ENCODE assay signal across 22 mouse cellular contexts in the genomic region with DNA sequence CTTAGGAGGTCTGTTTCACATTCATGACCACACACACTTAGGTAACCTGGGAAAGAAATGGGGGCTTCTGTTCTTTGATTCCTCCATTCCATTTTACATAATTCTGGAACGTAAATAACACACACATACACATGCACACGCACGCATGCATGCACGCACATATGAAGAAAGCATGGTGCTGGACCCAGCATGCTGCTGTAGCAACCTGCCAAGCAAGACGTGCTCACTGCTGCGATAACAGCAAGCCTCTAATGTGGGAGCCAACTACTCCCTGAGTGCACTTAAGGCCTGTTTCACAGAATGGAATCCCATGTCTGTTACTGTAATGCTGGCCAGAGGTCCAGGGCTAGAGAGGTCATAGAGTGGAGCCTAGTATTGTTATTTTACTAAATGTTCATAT. TPM values are rescaled to one million over a fixed set of nuclear protein-coding genes. Genes with fewer than 3 reads are reported as not detected.
DNase-seq lines count a peak whose midpoint lies in the region; ATAC-seq and TF ChIP-seq lines count a peak whose summit lies in the region.
"Had no signal": no experiment of that assay in that cellular context is flagged by ENCODE, and none has a peak within 500 bp of the region (broad histone marks: within the 10 kb centered on the region; RNA-seq: fewer than 3 reads in every experiment).

No protein-coding gene starts in this region.

- ATAC-seq in heart, embryonic 12.5 days (ENCODE audit: insufficient number of reproducible peaks, low FRiP score) = peak; percentile 67
- peak; percentile 75 for ATAC-seq in liver, embryonic 11.5 days (replicated peaks; ENCODE audit: low FRiP score)
- peak; percentile 51 for ATAC-seq in megakaryocyte-erythroid progenitor cell, adult 5-6 weeks (replicated peaks; ENCODE audit: low FRiP score, low TSS enrichment, poor library complexity, severe bottlenecking)
- ATAC-seq: midbrain, embryonic 15.5 days; Patski had no signal

- no peak overlapping the region for H3K4me3 ChIP-seq in heart, embryonic 12.5 days
- H3K4me3 ChIP-seq in bone marrow, adult 2 months (replicated peaks; ENCODE audit: control insufficient read depth, low read depth, low read length) = no peak overlapping the region
- no peak overlapping the region for H3K4me3 ChIP-seq in liver, embryonic 11.5 days (ENCODE audit: low read depth, low read length)
- H3K4me3 ChIP-seq: embryonic facial prominence, embryonic 13.5 days; gastrocnemius, adult 2 months; hindbrain, embryonic 10.5 days; midbrain, embryonic 15.5 days had no signal

- H3K27ac ChIP-seq in heart, embryonic 12.5 days (ENCODE audit: poor library complexity, severe bottlenecking) = peak overlapping the region; percentile 35; the same call in 1 of the 2 replicates
- H3K27ac ChIP-seq in bone marrow, adult 2 months (ENCODE audit: control insufficient read depth, insufficient read depth, low read depth, low read length, poor library complexity) = peak overlapping the region; percentile 82
- H3K27ac ChIP-seq in liver, embryonic 11.5 days (ENCODE audit: low read depth, low read length) = peak overlapping the region; percentile 83
- H3K27ac ChIP-seq: embryonic facial prominence, embryonic 13.5 days; gastrocnemius, adult 2 months; hindbrain, embryonic 10.5 days; midbrain, embryonic 15.5 days had no signal

- peaks cover 7% of the 10 kb centered on the region; the same call in 1 of the 2 replicates for H3K4me1 ChIP-seq in heart, embryonic 12.5 days (replicated peaks)
- peaks cover 15% of the 10 kb centered on the region for H3K4me1 ChIP-seq in bone marrow, adult 2 months (ENCODE audit: control insufficient read depth, insufficient read depth, low read length)
- peaks cover 15% of the 10 kb centered on the region for H3K4me1 ChIP-seq in liver, embryonic 11.5 days (replicated peaks; ENCODE audit: control insufficient read depth, insufficient read depth, low read length)

- H3K9me3 ChIP-seq in heart, embryonic 12.5 days (replicated peaks) = no peaks in the 10 kb centered on the region
- no peaks in the 10 kb centered on the region for H3K9me3 ChIP-seq in liver, embryonic 11.5 days (ENCODE audit: control insufficient read depth, low read length)
- H3K9me3 ChIP-seq: embryonic facial prominence, embryonic 13.5 days; hindbrain, embryonic 10.5 days; midbrain, embryonic 15.5 days had no signal

- no peak overlapping the region for H3K9ac ChIP-seq in heart, embryonic 12.5 days
- H3K9ac ChIP-seq in liver, embryonic 11.5 days (ENCODE audit: low read depth, low read length) = peak overlapping the region; percentile 46; the same call in 1 of the 2 replicates
- H3K9ac ChIP-seq: embryonic facial prominence, embryonic 13.5 days; midbrain, embryonic 15.5 days had no signal

- no peak overlapping the region for H3K4me2 ChIP-seq in heart, embryonic 12.5 days
- peak overlapping the region; percentile 55 for H3K4me2 ChIP-seq in liver, embryonic 11.5 days
- H3K4me2 ChIP-seq: embryonic facial prominence, embryonic 13.5 days; midbrain, embryonic 15.5 days had no signal

- peaks cover 40% of the 10 kb centered on the region for H3K27me3 ChIP-seq in heart, embryonic 12.5 days (replicated peaks)
- H3K27me3 ChIP-seq in liver, embryonic 11.5 days (replicated peaks; ENCODE audit: control insufficient read depth, insufficient read depth, low read length) = no peaks in the 10 kb centered on the region; the same call in 1 of the 2 replicates

- DNase-seq in heart, postnatal 4 days = no peak
- DNase-seq in liver, embryonic 11.5 days (ENCODE audit: low spot score) = no peak
- DNase-seq in right cerebral cortex, adult 2 months (ENCODE audit: low spot score in 2 of 2) = no peak
- no peak for DNase-seq in gastrocnemius, adult 8-10 months (ENCODE audit: low spot score in 2 of 2)
- no peak for DNase-seq in layer of hippocampus, postnatal 25 days (ENCODE audit: extremely low spot score in 1 of 2, low spot score in 1 of 2)
- DNase-seq: cerebellum, adult 11 months; gastrocnemius, adult 2 months; kidney, postnatal 14 days; right cerebral cortex, postnatal 25 days; thymus, postnatal 4 days had no signal

- H3K36me3 ChIP-seq in heart, embryonic 12.5 days = no peaks in the 10 kb centered on the region
- no peaks in the 10 kb centered on the region for H3K36me3 ChIP-seq in liver, embryonic 11.5 days (ENCODE audit: control insufficient read depth, insufficient read depth, low read length)
- H3K36me3 ChIP-seq: embryonic facial prominence, embryonic 13.5 days; hindbrain, embryonic 10.5 days; midbrain, embryonic 15.5 days had no signal

- TF ChIP-seq POLR2A in bone marrow, adult 2 months (IDR thresholded peaks at IDR 0.05; ENCODE audit: borderline replicate concordance, control insufficient read depth, low read depth, low read length) = no peak

- no peak for TF ChIP-seq CTCF in bone marrow, adult 2 months (IDR thresholded peaks at IDR 0.05; ENCODE audit: control insufficient read depth, insufficient read depth, low read length)

- 71% methylated on average over 6 of the region's 6 CpGs for WGBS in heart, embryonic 12.5 days
- 60% methylated on average over 6 of the region's 6 CpGs for WGBS in bone marrow, adult 2 months
- WGBS in liver, embryonic 11.5 days = 73% methylated on average over 6 of the region's 6 CpGs

RNA-seq across cellular contexts. Expression of gene Ifnar2, which starts 19.4 kb away (rescaled TPM):
- polyA plus RNA-seq in heart, embryonic 12.5 days (2016; fragmentation: Nextera tagmentation; extraction: Ambion mirVana) = 51.3 and 52.2 TPM in 2 replicates
- total RNA-seq in heart, postnatal 4 days (2021) = 10 to 100 TPM; 29.9 to 33.8 TPM
- 32.5 and 41.1 TPM in 2 replicates for polyA plus RNA-seq in bone marrow, adult 2 months (2011; ENCODE audit: insufficient read depth, insufficient read length, low replicate concordance, missing spikeins)
- polyA plus RNA-seq in liver, embryonic 11.5 days (2014; fragmentation: Nextera tagmentation; extraction: Ambion mirVana) = 66.7 and 70.9 TPM in 2 replicates
- total RNA-seq in megakaryocyte-erythroid progenitor cell, adult 5-6 weeks (2014; fragmentation: Nextera tagmentation) = 51.9 and 52.4 TPM in 2 replicates
- total RNA-seq in megakaryocyte-erythroid progenitor cell, adult 5-6 weeks (2017) = 47.2 and 50.8 TPM in 2 replicates
- 1 to 10 TPM; 2.6 to 5.1 (median 4.2) TPM for total RNA-seq in gastrocnemius, adult 8-10 months (2022)
- 10 to 100 TPM; 23.8 TPM for total RNA-seq in layer of hippocampus, postnatal 25 days (2021)

RNA-seq across cellular contexts. Expression of gene Gm21970, which starts 38.3 kb away (rescaled TPM):
- polyA plus RNA-seq in heart, embryonic 12.5 days (2016; fragmentation: Nextera tagmentation; extraction: Ambion mirVana) = not detected in 2 replicates
- total RNA-seq in heart, postnatal 4 days (2021) = not detected
- polyA plus RNA-seq in bone marrow, adult 2 months (2011; ENCODE audit: insufficient read depth, insufficient read length, low replicate concordance, missing spikeins) = not detected in 2 replicates
- polyA plus RNA-seq in liver, embryonic 11.5 days (2014; fragmentation: Nextera tagmentation; extraction: Ambion mirVana) = not detected in 2 replicates
- total RNA-seq in megakaryocyte-erythroid progenitor cell, adult 5-6 weeks (2014; fragmentation: Nextera tagmentation) = 7.6 TPM in 1 of 2 replicates, not detected in the other
- not detected in 2 replicates for total RNA-seq in megakaryocyte-erythroid progenitor cell, adult 5-6 weeks (2017)
- total RNA-seq in gastrocnemius, adult 8-10 months (2022) = 1 to 10 TPM in 1 of 4 experiments, not detected in 3; 1.3 TPM
- not detected for total RNA-seq in layer of hippocampus, postnatal 25 days (2021)
- total RNA-seq: left cerebral cortex, postnatal 14 days had no signal
- polyA plus RNA-seq: embryonic facial prominence, embryonic 13.5 days; forebrain, embryonic 14.5 days; heart, embryonic 14.5 days; hindbrain, embryonic 10.5 days; liver, adult 2 months; midbrain, embryonic 15.5 days; stomach, embryonic 14.5 days had no signal

RNA-seq across cellular contexts. Expression of gene Il10rb, which starts 52.8 kb away (rescaled TPM):
- polyA plus RNA-seq in heart, embryonic 12.5 days (2016; fragmentation: Nextera tagmentation; extraction: Ambion mirVana) = 40.1 and 42.6 TPM in 2 replicates
- 10 to 100 TPM; 66.2 to 67.4 TPM for total RNA-seq in heart, postnatal 4 days (2021)
- 24.1 and 25.9 TPM in 2 replicates for polyA plus RNA-seq in bone marrow, adult 2 months (2011; ENCODE audit: insufficient read depth, insufficient read length, low replicate concordance, missing spikeins)
- 29.8 and 32.9 TPM in 2 replicates for polyA plus RNA-seq in liver, embryonic 11.5 days (2014; fragmentation: Nextera tagmentation; extraction: Ambion mirVana)
- total RNA-seq in megakaryocyte-erythroid progenitor cell, adult 5-6 weeks (2014; fragmentation: Nextera tagmentation) = 17.3 and 20.6 TPM in 2 replicates
- total RNA-seq in megakaryocyte-erythroid progenitor cell, adult 5-6 weeks (2017) = 23.1 and 29.0 TPM in 2 replicates
- 1 to 10 TPM; 4.4 to 6.4 (median 5.0) TPM for total RNA-seq in gastrocnemius, adult 8-10 months (2022)
- 10 to 100 TPM in 1 of 2 experiments, 1 to 10 TPM in 1; 9.7 to 11.2 TPM for total RNA-seq in layer of hippocampus, postnatal 25 days (2021)

Comparison
In these comparisons a context has a peak if more than half of its experiments do, and no peak if none do; other contexts are left out.
1. RNA of gene Ifnar2, which starts 19.4 kb away (total RNA-seq): 47.2 to 52.4 TPM in megakaryocyte-erythroid progenitor cell, adult 5-6 weeks, 29.9 to 33.8 TPM in heart, postnatal 4 days and 23.8 TPM in layer of hippocampus, postnatal 25 days; 2.6 to 5.1 TPM in gastrocnemius, adult 8-10 months; every median in the first group is over 4 times any median in the second.
2. Peak in every context shown above with its lines, with median percentiles within 50 percentile points of each other: ATAC-seq and H3K27ac ChIP-seq.